Mouse (Mus musculus): Measurements from ENCODE around the gene Gm47289. TPM values are rescaled to one million over a fixed set of nuclear protein-coding genes. Genes with fewer than 3 reads are reported as not detected.

The Gm47289 gene
- not detected in 2 replicates for polyA plus RNA-seq (2012; rRNA removed)

- 65% methylated on average over 4 of the region's 4 CpGs for WGBS
- no peak for TF ChIP-seq CTCF (IDR thresholded peaks at IDR 0.05; ENCODE audit: borderline replicate concordance, insufficient read depth, low read depth, low read length)
- no peak for TF ChIP-seq POLR2A (IDR thresholded peaks at IDR 0.05; ENCODE audit: borderline replicate concordance, insufficient read depth, low read length)
- DNase-seq = no peak
Observed at GRCm38 (mm10) chr9:119158861-119159260, at the start of gene Gm47289. TSS of gene Gm47289 (plus strand) at chr9:119159161.

DNA sequence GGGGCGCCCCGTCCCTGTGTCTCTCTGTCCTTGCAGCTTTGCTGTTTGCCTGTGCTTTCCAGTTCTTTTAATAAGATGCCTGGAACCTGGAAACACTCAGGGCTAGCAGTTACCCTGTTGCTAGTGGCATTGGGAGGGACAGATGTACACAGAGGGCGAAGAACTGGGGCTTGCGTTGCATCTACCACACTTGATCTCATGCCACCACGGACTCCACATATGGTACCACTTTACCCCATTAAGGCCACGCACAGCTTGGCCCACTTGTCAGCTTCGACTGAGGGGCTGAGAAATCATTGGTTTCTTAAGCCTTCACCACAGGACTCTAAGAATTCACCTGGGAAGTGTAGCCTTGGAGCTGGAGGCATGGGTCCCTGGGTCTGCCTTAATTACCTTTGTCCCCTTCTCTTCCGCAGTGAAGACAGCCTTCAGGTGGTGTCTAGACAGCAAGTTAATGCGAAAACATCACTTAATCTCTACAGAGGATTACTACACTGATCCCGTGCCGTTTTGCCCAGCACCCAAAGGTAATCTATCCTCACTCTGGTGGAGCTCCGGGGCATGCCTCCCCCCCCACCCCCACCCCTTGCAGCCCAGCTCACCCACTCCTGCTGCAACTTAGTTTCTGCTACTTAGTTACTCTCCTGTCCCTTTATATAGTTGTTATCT is 49.1 kb upstream of the Gm47289 start:
- 69% methylated on average over 12 of the region's 12 CpGs for WGBS
- no peak for DNase-seq
- no peaks in the 10 kb centered on the region for H3K4me1 ChIP-seq (ENCODE audit: control insufficient read depth, insufficient read depth, low read length)
- H3K27ac ChIP-seq (ENCODE audit: insufficient read depth, low read length) = no peak overlapping the region
- no peaks in the 10 kb centered on the region for H3K27me3 ChIP-seq (ENCODE audit: control insufficient read depth, insufficient read depth, low read length)
- TF ChIP-seq POLR2A (IDR thresholded peaks at IDR 0.05; ENCODE audit: borderline replicate concordance, insufficient read depth, low read length) (no peak), CTCF (IDR thresholded peaks at IDR 0.05; ENCODE audit: borderline replicate concordance, insufficient read depth, low read depth, low read length) (no peak)
- H3K4me3 ChIP-seq (replicated peaks; ENCODE audit: insufficient read depth, low read depth, low read length) = no peak overlapping the region

More at GRCm38 (mm10) chr9:119158861-119159260, at the start of gene Gm47289:
- H3K27me3 ChIP-seq (ENCODE audit: control insufficient read depth, insufficient read depth, low read length) = no peaks in the 10 kb centered on the region; the same call in 1 of the 2 replicates
- H3K4me3 ChIP-seq (replicated peaks; ENCODE audit: insufficient read depth, low read depth, low read length) = no peak within 1 kb of the TSS
- H3K4me1 ChIP-seq (ENCODE audit: control insufficient read depth, insufficient read depth, low read length) = no peaks in the 10 kb centered on the region
- no peak within 1 kb of the TSS for H3K27ac ChIP-seq (ENCODE audit: insufficient read depth, low read length)

- H3K27ac ChIP-seq (ENCODE audit: insufficient read depth, low read length) = no peak overlapping the region
- TF ChIP-seq POLR2A (IDR thresholded peaks at IDR 0.05; ENCODE audit: borderline replicate concordance, insufficient read depth, low read length) (no peak), CTCF (IDR thresholded peaks at IDR 0.05; ENCODE audit: borderline replicate concordance, insufficient read depth, low read depth, low read length) (no peak)
- no peak for DNase-seq
- no peaks in the 10 kb centered on the region for H3K4me1 ChIP-seq (ENCODE audit: control insufficient read depth, insufficient read depth, low read length)
- 69% methylated on average over 3 of the region's 3 CpGs for WGBS
- no peaks in the 10 kb centered on the region for H3K27me3 ChIP-seq (ENCODE audit: control insufficient read depth, insufficient read depth, low read length)
- no peak overlapping the region for H3K4me3 ChIP-seq (replicated peaks; ENCODE audit: insufficient read depth, low read depth, low read length)
Observed at GRCm38 (mm10) chr9:119110640-119111039, 48.3 kb upstream of the Gm47289 start.

- Histone ChIP-seq H3K27me3 (ENCODE audit: control insufficient read depth, insufficient read depth, low read length) (no peaks in the 10 kb centered on the region), H3K27ac (ENCODE audit: insufficient read depth, low read length) (no peak overlapping the region), H3K4me1 (ENCODE audit: control insufficient read depth, insufficient read depth, low read length) (no peaks in the 10 kb centered on the region), H3K4me3 (replicated peaks; ENCODE audit: insufficient read depth, low read depth, low read length) (no peak overlapping the region)
- WGBS = 89% methylated on average over 17 of the region's 17 CpGs
- no peak for TF ChIP-seq CTCF (IDR thresholded peaks at IDR 0.05; ENCODE audit: borderline replicate concordance, insufficient read depth, low read depth, low read length)
- DNase-seq = no peak
Observed at GRCm38 (mm10) chr9:119114911-119115310, 44.0 kb upstream of the Gm47289 start.

GRCm38 (mm10) chr9:119119409-119120167 is 39.4 kb upstream of the Gm47289 start:
- no peaks in the 10 kb centered on the region for H3K4me1 ChIP-seq (ENCODE audit: control insufficient read depth, insufficient read depth, low read length)
- H3K4me3 ChIP-seq (replicated peaks; ENCODE audit: insufficient read depth, low read depth, low read length) = no peak overlapping the region
- WGBS = 75% methylated on average over 19 of the region's 19 CpGs
- DNase-seq = no peak
- TF ChIP-seq CTCF (IDR thresholded peaks at IDR 0.05; ENCODE audit: borderline replicate concordance, insufficient read depth, low read depth, low read length) (no peak), POLR2A (IDR thresholded peaks at IDR 0.05; ENCODE audit: borderline replicate concordance, insufficient read depth, low read length) (no peak)
- H3K27ac ChIP-seq (ENCODE audit: insufficient read depth, low read length) = no peak overlapping the region
- H3K27me3 ChIP-seq (ENCODE audit: control insufficient read depth, insufficient read depth, low read length) = no peaks in the 10 kb centered on the region

- WGBS = 68% methylated on average over 3 of the region's 3 CpGs
Observed at GRCm38 (mm10) chr9:119120168-119120560, 38.8 kb upstream of the Gm47289 start.

GRCm38 (mm10) chr9:119122596-119123369 is 36.2 kb upstream of the Gm47289 start:
- TF ChIP-seq CTCF (IDR thresholded peaks at IDR 0.05; ENCODE audit: borderline replicate concordance, insufficient read depth, low read depth, low read length) = no peak
- Histone ChIP-seq H3K4me3 (replicated peaks; ENCODE audit: insufficient read depth, low read depth, low read length) (no peak overlapping the region), H3K27me3 (ENCODE audit: control insufficient read depth, insufficient read depth, low read length) (no peaks in the 10 kb centered on the region), H3K4me1 (ENCODE audit: control insufficient read depth, insufficient read depth, low read length) (no peaks in the 10 kb centered on the region), H3K27ac (ENCODE audit: insufficient read depth, low read length) (no peak overlapping the region)
- 85% methylated on average over 18 of the region's 18 CpGs for WGBS
- no peak for DNase-seq

More at GRCm38 (mm10) chr9:119120168-119120560, 38.8 kb upstream of the Gm47289 start:
- no peak overlapping the region for H3K4me3 ChIP-seq (replicated peaks; ENCODE audit: insufficient read depth, low read depth, low read length)
- H3K27ac ChIP-seq (ENCODE audit: insufficient read depth, low read length) = no peak overlapping the region
- no peak for DNase-seq
- no peaks in the 10 kb centered on the region for H3K27me3 ChIP-seq (ENCODE audit: control insufficient read depth, insufficient read depth, low read length)
- no peak for TF ChIP-seq CTCF (IDR thresholded peaks at IDR 0.05; ENCODE audit: borderline replicate concordance, insufficient read depth, low read depth, low read length)
- no peak for TF ChIP-seq POLR2A (IDR thresholded peaks at IDR 0.05; ENCODE audit: borderline replicate concordance, insufficient read depth, low read length)
- H3K4me1 ChIP-seq (ENCODE audit: control insufficient read depth, insufficient read depth, low read length) = no peaks in the 10 kb centered on the region

All from cerebellum, adult 2 months (tissue).